Mouse (Mus musculus): Measurements from ENCODE around the gene Fam222a. TPM values are rescaled to one million over a fixed set of nuclear protein-coding genes. Genes with fewer than 3 reads are reported as not detected.

The Fam222a gene
- 4.5 and 5.0 TPM in 2 replicates for polyA plus RNA-seq (2014; fragmentation: Nextera tagmentation; extraction: Ambion mirVana)

GRCm38 (mm10) chr5:114567565-114568197 lies at the start of gene Fam222a:
TSS of gene Fam222a (plus strand) at chr5:114568016.
- WGBS: under 1% methylated on average over 57 of the region's 72 CpGs
- DNase-seq (ENCODE audit: low spot score): peak; percentile 82
- H3K4me3 ChIP-seq (ENCODE audit: low read depth, low read length): peak within 1 kb of the TSS; percentile 68
- H3K36me3 ChIP-seq (ENCODE audit: control insufficient read depth, insufficient read depth, low read length): no peaks in the 10 kb centered on the region
- H3K4me2 ChIP-seq (ENCODE audit: low read length): peak within 1 kb of the TSS; percentile 92
- H3K27ac ChIP-seq (ENCODE audit: low read depth, low read length): peak within 1 kb of the TSS; percentile 90
- H3K4me1 ChIP-seq (ENCODE audit: control insufficient read depth, insufficient read depth, low read length): peaks cover 33% of the 10 kb centered on the region
- peaks cover 7% of the 10 kb centered on the region; the same call in 1 of the 2 replicates for H3K27me3 ChIP-seq (replicated peaks; ENCODE audit: control insufficient read depth, insufficient read depth, low read length)
- H3K9ac ChIP-seq (ENCODE audit: low read length): peak within 1 kb of the TSS; percentile 78
- ATAC-seq: peak; percentile 58
- no peaks in the 10 kb centered on the region for H3K9me3 ChIP-seq (replicated peaks; ENCODE audit: control insufficient read depth, low read length)

GRCm38 (mm10) chr5:114528355-114528754 lies 39.5 kb upstream of the Fam222a start:
- 87% methylated on average over 6 of the region's 6 CpGs for WGBS
- Histone ChIP-seq H3K4me1 (ENCODE audit: control insufficient read depth, insufficient read depth, low read length) (no peaks in the 10 kb centered on the region), H3K9ac (ENCODE audit: low read length) (no peak overlapping the region), H3K27ac (ENCODE audit: low read depth, low read length) (no peak overlapping the region), H3K27me3 (replicated peaks; ENCODE audit: control insufficient read depth, insufficient read depth, low read length) (no peaks in the 10 kb centered on the region), H3K4me3 (ENCODE audit: low read depth, low read length) (no peak overlapping the region), H3K9me3 (replicated peaks; ENCODE audit: control insufficient read depth, low read length) (no peaks in the 10 kb centered on the region), H3K36me3 (ENCODE audit: control insufficient read depth, insufficient read depth, low read length) (no peaks in the 10 kb centered on the region), H3K4me2 (ENCODE audit: low read length) (no peak overlapping the region)
- ATAC-seq (no peak), DNase-seq (ENCODE audit: low spot score) (no peak)

- 46% methylated on average over 6 of the region's 6 CpGs for WGBS
- H3K9me3 ChIP-seq (replicated peaks; ENCODE audit: control insufficient read depth, low read length): no peaks in the 10 kb centered on the region
- H3K27ac ChIP-seq (ENCODE audit: low read depth, low read length): no peak overlapping the region
- H3K27me3 ChIP-seq (replicated peaks; ENCODE audit: control insufficient read depth, insufficient read depth, low read length): 0 out of 2 replicates have a peak, but pooled peaks cover 4% of the 10 kb centered on the region
- DNase-seq (ENCODE audit: low spot score) (no peak), ATAC-seq (no peak)
- no peaks in the 10 kb centered on the region for H3K36me3 ChIP-seq (ENCODE audit: control insufficient read depth, insufficient read depth, low read length)
- H3K4me1 ChIP-seq (ENCODE audit: control insufficient read depth, insufficient read depth, low read length): no peaks in the 10 kb centered on the region
- no peak overlapping the region for H3K9ac ChIP-seq (ENCODE audit: low read length)
- H3K4me3 ChIP-seq (ENCODE audit: low read depth, low read length): no peak overlapping the region
- H3K4me2 ChIP-seq (ENCODE audit: low read length): no peak overlapping the region
Observed at GRCm38 (mm10) chr5:114530337-114530736, 37.5 kb upstream of the Fam222a start.

- WGBS: 73% methylated on average over 6 of the region's 6 CpGs
- no peak overlapping the region for H3K9ac ChIP-seq (ENCODE audit: low read length)
- H3K4me2 ChIP-seq (ENCODE audit: low read length): no peak overlapping the region
- ATAC-seq (no peak), DNase-seq (ENCODE audit: low spot score) (no peak)
- no peak overlapping the region for H3K27ac ChIP-seq (ENCODE audit: low read depth, low read length)
- no peaks in the 10 kb centered on the region for H3K4me1 ChIP-seq (ENCODE audit: control insufficient read depth, insufficient read depth, low read length)
- 0 out of 2 replicates have a peak, but pooled peaks cover 4% of the 10 kb centered on the region for H3K27me3 ChIP-seq (replicated peaks; ENCODE audit: control insufficient read depth, insufficient read depth, low read length)
- H3K9me3 ChIP-seq (replicated peaks; ENCODE audit: control insufficient read depth, low read length): no peaks in the 10 kb centered on the region
- H3K4me3 ChIP-seq (ENCODE audit: low read depth, low read length): no peak overlapping the region
- H3K36me3 ChIP-seq (ENCODE audit: control insufficient read depth, insufficient read depth, low read length): no peaks in the 10 kb centered on the region
Observed at GRCm38 (mm10) chr5:114532055-114532454, 35.8 kb upstream of the Fam222a start.

DNA sequence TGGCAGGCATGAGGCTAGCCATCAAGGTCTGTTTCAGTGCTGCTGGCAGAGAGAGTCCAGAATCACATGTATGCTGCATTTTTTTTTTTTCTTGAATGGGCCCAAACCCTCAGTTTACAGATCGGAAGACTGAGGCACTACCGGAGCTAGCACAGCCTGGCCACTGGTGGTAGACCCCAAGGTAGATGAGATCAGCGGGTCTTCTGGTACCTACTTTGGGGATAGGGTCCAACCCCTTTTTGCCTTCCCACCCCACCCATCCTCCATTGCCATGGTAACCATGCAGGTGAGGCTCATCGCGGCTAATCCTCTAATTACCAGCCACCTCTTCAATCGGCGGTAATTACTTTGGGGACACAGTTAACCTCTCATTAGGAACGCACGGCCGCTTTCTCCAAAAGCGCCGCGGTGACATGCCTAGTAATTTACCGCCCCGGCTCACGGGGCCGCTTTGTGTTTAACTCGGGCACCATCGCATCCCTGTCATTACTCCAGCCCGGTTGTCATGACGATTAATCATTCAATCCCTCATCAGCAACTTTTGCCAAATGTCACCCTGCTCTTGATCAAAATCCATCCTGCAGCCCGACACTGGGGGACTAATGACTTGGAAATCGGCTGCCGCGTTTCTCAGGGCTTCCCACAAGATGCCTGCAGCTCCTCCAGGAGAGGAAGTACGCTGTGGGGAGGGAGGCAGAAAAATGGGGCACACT lies 30.4 kb upstream of the Fam222a start:
- WGBS: 5% methylated on average over 26 of the region's 26 CpGs

GRCm38 (mm10) chr5:114538021-114538405 lies 29.8 kb upstream of the Fam222a start:
- Histone ChIP-seq H3K27me3 (replicated peaks; ENCODE audit: control insufficient read depth, insufficient read depth, low read length) (0 out of 2 replicates have a peak, but pooled peaks cover 4% of the 10 kb centered on the region), H3K9ac (ENCODE audit: low read length) (peak overlapping the region; percentile 10; the same call in 1 of the 2 replicates), H3K4me2 (ENCODE audit: low read length) (peak overlapping the region; percentile 40), H3K4me3 (ENCODE audit: low read depth, low read length) (no peak overlapping the region), H3K4me1 (ENCODE audit: control insufficient read depth, insufficient read depth, low read length) (peaks cover 17% of the 10 kb centered on the region), H3K9me3 (replicated peaks; ENCODE audit: control insufficient read depth, low read length) (0 out of 2 replicates have a peak, but pooled peaks cover 2% of the 10 kb centered on the region), H3K36me3 (ENCODE audit: control insufficient read depth, insufficient read depth, low read length) (no peaks in the 10 kb centered on the region), H3K27ac (ENCODE audit: low read depth, low read length) (peak overlapping the region; percentile 17; the same call in 1 of the 2 replicates)
- DNase-seq (ENCODE audit: low spot score) (no peak), ATAC-seq (peak; percentile 25)
- 4% methylated on average over 8 of the region's 8 CpGs for WGBS

More for the DNA sequence above, 30.4 kb upstream of the Fam222a start:
- H3K27me3 ChIP-seq (replicated peaks; ENCODE audit: control insufficient read depth, insufficient read depth, low read length): 0 out of 2 replicates have a peak, but pooled peaks cover 4% of the 10 kb centered on the region
- H3K9ac ChIP-seq (ENCODE audit: low read length): peak overlapping the region; percentile 10; the same call in 1 of the 2 replicates
- H3K4me2 ChIP-seq (ENCODE audit: low read length): peak overlapping the region; percentile 40
- ATAC-seq (peak; percentile 69), DNase-seq (ENCODE audit: low spot score) (peak; percentile 91)
- H3K9me3 ChIP-seq (replicated peaks; ENCODE audit: control insufficient read depth, low read length): 0 out of 2 replicates have a peak, but pooled peaks cover under 1% of the 10 kb centered on the region
- no peaks in the 10 kb centered on the region for H3K36me3 ChIP-seq (ENCODE audit: control insufficient read depth, insufficient read depth, low read length)
- H3K4me1 ChIP-seq (ENCODE audit: control insufficient read depth, insufficient read depth, low read length): peaks cover 17% of the 10 kb centered on the region
- H3K27ac ChIP-seq (ENCODE audit: low read depth, low read length): peak overlapping the region; percentile 17; the same call in 1 of the 2 replicates
- no peak overlapping the region for H3K4me3 ChIP-seq (ENCODE audit: low read depth, low read length)

- Histone ChIP-seq H3K4me1 (ENCODE audit: control insufficient read depth, insufficient read depth, low read length) (peaks cover 17% of the 10 kb centered on the region), H3K9me3 (replicated peaks; ENCODE audit: control insufficient read depth, low read length) (0 out of 2 replicates have a peak, but pooled peaks cover 2% of the 10 kb centered on the region), H3K4me3 (ENCODE audit: low read depth, low read length) (no peak overlapping the region), H3K27me3 (replicated peaks; ENCODE audit: control insufficient read depth, insufficient read depth, low read length) (0 out of 2 replicates have a peak, but pooled peaks cover 4% of the 10 kb centered on the region), H3K4me2 (ENCODE audit: low read length) (no peak overlapping the region), H3K9ac (ENCODE audit: low read length) (no peak overlapping the region), H3K27ac (ENCODE audit: low read depth, low read length) (no peak overlapping the region), H3K36me3 (ENCODE audit: control insufficient read depth, insufficient read depth, low read length) (no peaks in the 10 kb centered on the region)
- ATAC-seq (peak; percentile 68), DNase-seq (ENCODE audit: low spot score) (peak; percentile 81)
- 11% methylated on average over 4 of the region's 4 CpGs for WGBS
Observed at GRCm38 (mm10) chr5:114538752-114539151, 29.1 kb upstream of the Fam222a start.

- no peak overlapping the region for H3K9ac ChIP-seq (ENCODE audit: low read length)
- DNase-seq (ENCODE audit: low spot score) (no peak), ATAC-seq (no peak)
- no peak overlapping the region for H3K27ac ChIP-seq (ENCODE audit: low read depth, low read length)
- H3K36me3 ChIP-seq (ENCODE audit: control insufficient read depth, insufficient read depth, low read length): no peaks in the 10 kb centered on the region
- H3K4me3 ChIP-seq (ENCODE audit: low read depth, low read length): no peak overlapping the region
- H3K27me3 ChIP-seq (replicated peaks; ENCODE audit: control insufficient read depth, insufficient read depth, low read length): 0 out of 2 replicates have a peak, but pooled peaks cover under 1% of the 10 kb centered on the region
- peaks cover 17% of the 10 kb centered on the region for H3K4me1 ChIP-seq (ENCODE audit: control insufficient read depth, insufficient read depth, low read length)
- 0 out of 2 replicates have a peak, but pooled peaks cover 2% of the 10 kb centered on the region for H3K9me3 ChIP-seq (replicated peaks; ENCODE audit: control insufficient read depth, low read length)
- H3K4me2 ChIP-seq (ENCODE audit: low read length): no peak overlapping the region
- WGBS: 73% methylated on average over 6 of the region's 6 CpGs
Observed at GRCm38 (mm10) chr5:114539766-114540165, 28.1 kb upstream of the Fam222a start.

All from forebrain, embryonic 14.5 days (tissue).